Mouse (Mus musculus): ENCODE data around the gene Atg14. TPM values are rescaled to one million over a fixed set of nuclear protein-coding genes. Genes with fewer than 3 reads are reported as not detected.

Gene Atg14
- polyA plus RNA-seq, 1 experiment: 10.4 TPM

GRCm38 (mm10) chr14:47578086-47578485, 7.6 kb upstream of the Atg14 start:
- Histone ChIP-seq H3K4me3 (ENCODE audit: insufficient read depth, low read length) (no peak overlapping the region), H3K27ac (ENCODE audit: insufficient read depth, low read length) (no peak overlapping the region), H3K4me1 (ENCODE audit: control insufficient read depth, insufficient read depth, low read length) (no peaks in the 10 kb centered on the region)
- TF ChIP-seq POLR2A (IDR thresholded peaks at IDR 0.05; ENCODE audit: low read depth, low read length) (no peak), CTCF (IDR thresholded peaks at IDR 0.05; ENCODE audit: borderline replicate concordance, insufficient read depth, low read length) (no peak)

GRCm38 (mm10) chr14:47576687-47577086, 6.2 kb upstream of the Atg14 start:
- Histone ChIP-seq H3K4me1 (ENCODE audit: control insufficient read depth, insufficient read depth, low read length) (no peaks in the 10 kb centered on the region), H3K27ac (ENCODE audit: insufficient read depth, low read length) (no peak overlapping the region), H3K4me3 (ENCODE audit: insufficient read depth, low read length) (no peak overlapping the region)
- TF ChIP-seq POLR2A (IDR thresholded peaks at IDR 0.05; ENCODE audit: low read depth, low read length): no peak
- no peak for TF ChIP-seq CTCF (IDR thresholded peaks at IDR 0.05; ENCODE audit: borderline replicate concordance, insufficient read depth, low read length)

- H3K4me1 ChIP-seq (ENCODE audit: control insufficient read depth, insufficient read depth, low read length): no peaks in the 10 kb centered on the region
- no peak overlapping the region for H3K4me3 ChIP-seq (ENCODE audit: insufficient read depth, low read length)
- TF ChIP-seq CTCF (IDR thresholded peaks at IDR 0.05; ENCODE audit: borderline replicate concordance, insufficient read depth, low read length) (no peak), POLR2A (IDR thresholded peaks at IDR 0.05; ENCODE audit: low read depth, low read length) (no peak)
- no peak overlapping the region for H3K27ac ChIP-seq (ENCODE audit: insufficient read depth, low read length)
These were observed 4.3 kb upstream of the Atg14 start for GRCm38 (mm10) chr14:47574721-47575120.

GRCm38 (mm10) chr14:47572707-47573106, 2.3 kb upstream of the Atg14 start:
- H3K27ac ChIP-seq (ENCODE audit: insufficient read depth, low read length): no peak overlapping the region
- no peak for TF ChIP-seq CTCF (IDR thresholded peaks at IDR 0.05; ENCODE audit: borderline replicate concordance, insufficient read depth, low read length)
- TF ChIP-seq POLR2A (IDR thresholded peaks at IDR 0.05; ENCODE audit: low read depth, low read length): no peak
- H3K4me1 ChIP-seq (ENCODE audit: control insufficient read depth, insufficient read depth, low read length): no peaks in the 10 kb centered on the region
- H3K4me3 ChIP-seq (ENCODE audit: insufficient read depth, low read length): no peak overlapping the region

GRCm38 (mm10) chr14:47567962-47568652, 2.3 kb downstream of the Atg14 start:
- H3K4me3 ChIP-seq (ENCODE audit: insufficient read depth, low read length): peak overlapping the region; percentile 95
- H3K27ac ChIP-seq (ENCODE audit: insufficient read depth, low read length): no peak overlapping the region
- no peak for TF ChIP-seq CTCF (IDR thresholded peaks at IDR 0.05; ENCODE audit: borderline replicate concordance, insufficient read depth, low read length)
- TF ChIP-seq POLR2A (IDR thresholded peaks at IDR 0.05; ENCODE audit: low read depth, low read length): peak; percentile 56; the same call in 1 of the 2 replicates
- no peaks in the 10 kb centered on the region for H3K4me1 ChIP-seq (ENCODE audit: control insufficient read depth, insufficient read depth, low read length)

- TF ChIP-seq POLR2A (IDR thresholded peaks at IDR 0.05; ENCODE audit: low read depth, low read length): no peak
- TF ChIP-seq CTCF (IDR thresholded peaks at IDR 0.05; ENCODE audit: borderline replicate concordance, insufficient read depth, low read length): no peak
- Histone ChIP-seq H3K4me3 (ENCODE audit: insufficient read depth, low read length) (no peak overlapping the region), H3K27ac (ENCODE audit: insufficient read depth, low read length) (no peak overlapping the region), H3K4me1 (ENCODE audit: control insufficient read depth, insufficient read depth, low read length) (no peaks in the 10 kb centered on the region)
These were observed 7.3 kb downstream of the Atg14 start for GRCm38 (mm10) chr14:47563106-47563505.

GRCm38 (mm10) chr14:47562530-47562929, 7.9 kb downstream of the Atg14 start:
- no peak for TF ChIP-seq POLR2A (IDR thresholded peaks at IDR 0.05; ENCODE audit: low read depth, low read length)
- TF ChIP-seq CTCF (IDR thresholded peaks at IDR 0.05; ENCODE audit: borderline replicate concordance, insufficient read depth, low read length): no peak
- no peaks in the 10 kb centered on the region for H3K4me1 ChIP-seq (ENCODE audit: control insufficient read depth, insufficient read depth, low read length)
- no peak overlapping the region for H3K4me3 ChIP-seq (ENCODE audit: insufficient read depth, low read length)
- no peak overlapping the region for H3K27ac ChIP-seq (ENCODE audit: insufficient read depth, low read length)

- TF ChIP-seq POLR2A (IDR thresholded peaks at IDR 0.05; ENCODE audit: low read depth, low read length) (no peak), CTCF (IDR thresholded peaks at IDR 0.05; ENCODE audit: borderline replicate concordance, insufficient read depth, low read length) (no peak)
- H3K27ac ChIP-seq (ENCODE audit: insufficient read depth, low read length): no peak overlapping the region
- H3K4me3 ChIP-seq (ENCODE audit: insufficient read depth, low read length): no peak overlapping the region
- no peaks in the 10 kb centered on the region for H3K4me1 ChIP-seq (ENCODE audit: control insufficient read depth, insufficient read depth, low read length)
These were observed 9.7 kb downstream of the Atg14 start for GRCm38 (mm10) chr14:47560714-47561113.

GRCm38 (mm10) chr14:47555225-47555624, 15.2 kb downstream of the Atg14 start:
- TF ChIP-seq POLR2A (IDR thresholded peaks at IDR 0.05; ENCODE audit: low read depth, low read length): no peak
- no peak for TF ChIP-seq CTCF (IDR thresholded peaks at IDR 0.05; ENCODE audit: borderline replicate concordance, insufficient read depth, low read length)
- H3K4me3 ChIP-seq (ENCODE audit: insufficient read depth, low read length): no peak overlapping the region
- no peaks in the 10 kb centered on the region for H3K4me1 ChIP-seq (ENCODE audit: control insufficient read depth, insufficient read depth, low read length)
- H3K27ac ChIP-seq (ENCODE audit: insufficient read depth, low read length): no peak overlapping the region

GRCm38 (mm10) chr14:47554236-47554635, 16.2 kb downstream of the Atg14 start:
- Histone ChIP-seq H3K27ac (ENCODE audit: insufficient read depth, low read length) (no peak overlapping the region), H3K4me3 (ENCODE audit: insufficient read depth, low read length) (no peak overlapping the region), H3K4me1 (ENCODE audit: control insufficient read depth, insufficient read depth, low read length) (no peaks in the 10 kb centered on the region)
- TF ChIP-seq CTCF (IDR thresholded peaks at IDR 0.05; ENCODE audit: borderline replicate concordance, insufficient read depth, low read length): no peak
- no peak for TF ChIP-seq POLR2A (IDR thresholded peaks at IDR 0.05; ENCODE audit: low read depth, low read length)
